Mouse (Mus musculus) thymus, adult 2 months (tissue): ENCODE results near the gene Krtap28-13.

Experiments used
- CTCF ChIP-seq: fragments of 200-500 bp; IDR thresholded peaks from 2 replicates; pipeline ENCODE4 v1.5.1; 2012; ENCODE audit warnings: mild to moderate bottlenecking, control low read depth, low read length, moderate library complexity, borderline replicate concordance; ENCODE audit not compliant: control insufficient read depth, poor library complexity, insufficient read depth; ENCODE audit errors: extremely low read depth
- POLR2A ChIP-seq: fragments of 200-500 bp; IDR thresholded peaks from 2 replicates; pipeline ENCODE4 v1.6.1; 2012; ENCODE audit warnings: mild to moderate bottlenecking, low read length, control low read depth, moderate library complexity; ENCODE audit not compliant: control insufficient read depth, poor library complexity, insufficient read depth; ENCODE audit errors: extremely low read depth

- TF ChIP-seq CTCF (no peak), POLR2A (no peak)
These were observed 36.2 kb downstream of the Krtap28-13 start for GRCm38 (mm10) chr1:83096935-83097334.
